ENCODE assay signal across 15 mouse cellular contexts in genomic region chr13:99358921-99359320, GRCm38 (mm10). TPM values are rescaled to one million over a fixed set of nuclear protein-coding genes. Genes with fewer than 3 reads are reported as not detected.
A peak's percentile ranks its signal among the peaks of the same experiment; 100 is the strongest.
DNase-seq lines count a peak whose midpoint lies in the region; ATAC-seq lines count a peak whose summit lies in the region.
"Had no signal": no experiment of that assay in that cellular context is flagged by ENCODE, and none has a peak within 500 bp of the region (broad histone marks: within the 10 kb centered on the region; RNA-seq: fewer than 3 reads in every experiment).

No protein-coding gene starts in this region.

- H3K4me3 ChIP-seq in forebrain, embryonic 15.5 days: no peak overlapping the region
- H3K4me3 ChIP-seq in forebrain, embryonic 12.5 days (replicated peaks): no peak overlapping the region
- H3K4me3 ChIP-seq in neural tube, embryonic 12.5 days: no peak overlapping the region
- H3K4me3 ChIP-seq in hindbrain, embryonic 13.5 days: no peak overlapping the region
- H3K4me3 ChIP-seq: embryonic facial prominence, embryonic 13.5 days; heart, adult 2 months had no signal

- 82% methylated on average over 14 of the region's 14 CpGs for WGBS in forebrain, embryonic 15.5 days
- 86% methylated on average over 14 of the region's 14 CpGs for WGBS in forebrain, embryonic 12.5 days
- WGBS in neural tube, embryonic 12.5 days: 71% methylated on average over 14 of the region's 14 CpGs
- 71% methylated on average over 14 of the region's 14 CpGs for WGBS in hindbrain, embryonic 13.5 days

- intact Hi-C loops in gastrocnemius, postnatal 14 days (cut with DNase I; ENCODE audit: low total_unique reads): no loop called here

- no peak overlapping the region for H3K4me2 ChIP-seq in forebrain, embryonic 15.5 days (replicated peaks)
- no peak overlapping the region for H3K4me2 ChIP-seq in forebrain, embryonic 12.5 days
- H3K4me2 ChIP-seq in neural tube, embryonic 12.5 days (replicated peaks): no peak overlapping the region
- no peak overlapping the region for H3K4me2 ChIP-seq in hindbrain, embryonic 13.5 days
- H3K4me2 ChIP-seq: embryonic facial prominence, embryonic 13.5 days had no signal

- H3K4me1 ChIP-seq in forebrain, embryonic 15.5 days: peaks cover under 1% of the 10 kb centered on the region
- no peaks in the 10 kb centered on the region for H3K4me1 ChIP-seq in forebrain, embryonic 12.5 days
- peaks cover 4% of the 10 kb centered on the region; the same call in 1 of the 2 replicates for H3K4me1 ChIP-seq in neural tube, embryonic 12.5 days
- peaks cover 12% of the 10 kb centered on the region for H3K4me1 ChIP-seq in hindbrain, embryonic 13.5 days (replicated peaks)

- peak; percentile 51; the same call in 1 of the 2 replicates for ATAC-seq in forebrain, embryonic 15.5 days (replicated peaks)
- ATAC-seq in forebrain, embryonic 12.5 days (ENCODE audit: low FRiP score): no peak
- ATAC-seq in neural tube, embryonic 12.5 days (ENCODE audit: low FRiP score, low read depth): peak; percentile 37; the same call in 1 of the 2 replicates
- ATAC-seq in hindbrain, embryonic 13.5 days (ENCODE audit: low FRiP score): peak; percentile 67; the same call in 1 of the 2 replicates
- ATAC-seq in inflammation-experienced regulatory T-cells, adult 6 months: no peak
- ATAC-seq: forebrain, embryonic 16.5 days had no signal

- no peak overlapping the region for H3K27ac ChIP-seq in forebrain, embryonic 15.5 days (replicated peaks)
- no peak overlapping the region for H3K27ac ChIP-seq in forebrain, embryonic 12.5 days
- no peak overlapping the region for H3K27ac ChIP-seq in neural tube, embryonic 12.5 days
- no peak overlapping the region for H3K27ac ChIP-seq in hindbrain, embryonic 13.5 days
- H3K27ac ChIP-seq: embryonic facial prominence, embryonic 13.5 days; heart, adult 2 months had no signal

- H3K27me3 ChIP-seq in forebrain, embryonic 15.5 days: no peaks in the 10 kb centered on the region
- H3K27me3 ChIP-seq in forebrain, embryonic 12.5 days: no peaks in the 10 kb centered on the region
- H3K27me3 ChIP-seq in neural tube, embryonic 12.5 days (replicated peaks): no peaks in the 10 kb centered on the region
- H3K27me3 ChIP-seq in hindbrain, embryonic 13.5 days: no peaks in the 10 kb centered on the region
- H3K27me3 ChIP-seq: embryonic facial prominence, embryonic 13.5 days had no signal

- DNase-seq in neural tube, embryonic 10.5 days (ENCODE audit: extremely low spot score, low spot score): no peak
- DNase-seq in gastrocnemius, postnatal 14 days: no peak
- DNase-seq in adrenal gland, adult 18-20 months (ENCODE audit: low spot score in 2 of 2): no peak
- DNase-seq: heart, adult 2 months; heart, postnatal 4 days; kidney, postnatal 25 days; liver; thymus, adult 18-20 months had no signal

- no peaks in the 10 kb centered on the region for H3K9me3 ChIP-seq in forebrain, embryonic 15.5 days
- H3K9me3 ChIP-seq in forebrain, embryonic 12.5 days: no peaks in the 10 kb centered on the region
- no peaks in the 10 kb centered on the region for H3K9me3 ChIP-seq in neural tube, embryonic 12.5 days
- H3K9me3 ChIP-seq in hindbrain, embryonic 13.5 days: no peaks in the 10 kb centered on the region
- H3K9me3 ChIP-seq: embryonic facial prominence, embryonic 13.5 days had no signal

- no peaks in the 10 kb centered on the region for H3K36me3 ChIP-seq in forebrain, embryonic 15.5 days
- peaks cover 6% of the 10 kb centered on the region for H3K36me3 ChIP-seq in forebrain, embryonic 12.5 days (replicated peaks)
- peaks cover 5% of the 10 kb centered on the region; the same call in 1 of the 2 replicates for H3K36me3 ChIP-seq in neural tube, embryonic 12.5 days
- no peaks in the 10 kb centered on the region for H3K36me3 ChIP-seq in hindbrain, embryonic 13.5 days

- no peak overlapping the region for H3K9ac ChIP-seq in forebrain, embryonic 15.5 days (replicated peaks)
- no peak overlapping the region for H3K9ac ChIP-seq in forebrain, embryonic 12.5 days
- H3K9ac ChIP-seq in neural tube, embryonic 12.5 days: no peak overlapping the region
- no peak overlapping the region for H3K9ac ChIP-seq in hindbrain, embryonic 13.5 days
- H3K9ac ChIP-seq: embryonic facial prominence, embryonic 13.5 days had no signal

RNA-seq across cellular contexts. Expression of gene Mrps27, which starts 14.3 kb away (rescaled TPM):
- 39.8 and 46.6 TPM in 2 replicates for polyA plus RNA-seq in forebrain, embryonic 15.5 days (2015; fragmentation: Nextera tagmentation; extraction: Ambion mirVana)
- 49.9 and 52.6 TPM in 2 replicates for polyA plus RNA-seq in forebrain, embryonic 12.5 days (2016; fragmentation: Nextera tagmentation; extraction: Ambion mirVana)
- polyA plus RNA-seq in neural tube, embryonic 12.5 days (2016; fragmentation: Nextera tagmentation; extraction: Ambion mirVana): 45.9 and 49.4 TPM in 2 replicates
- 35.7 and 41.1 TPM in 2 replicates for polyA plus RNA-seq in hindbrain, embryonic 13.5 days (2015; fragmentation: Nextera tagmentation; extraction: Ambion mirVana)
- total RNA-seq in gastrocnemius, postnatal 14 days (2021): 10 to 100 TPM; 26.4 to 29.3 TPM
- 10 to 100 TPM; 39.8 to 40.9 TPM for total RNA-seq in adrenal gland, adult 18-20 months (2021)
- polyA plus RNA-seq in inflammation-experienced regulatory T-cells, adult 6 months (2017; shearing (Covaris generic)): 10 to 100 TPM; 18.6 to 40.0 (median 25.5) TPM

RNA-seq across cellular contexts. Expression of gene Ptcd2, which starts 14.4 kb away (rescaled TPM):
- polyA plus RNA-seq in forebrain, embryonic 15.5 days (2015; fragmentation: Nextera tagmentation; extraction: Ambion mirVana): 51.3 and 56.3 TPM in 2 replicates
- 47.6 and 48.0 TPM in 2 replicates for polyA plus RNA-seq in forebrain, embryonic 12.5 days (2016; fragmentation: Nextera tagmentation; extraction: Ambion mirVana)
- 45.3 and 47.3 TPM in 2 replicates for polyA plus RNA-seq in neural tube, embryonic 12.5 days (2016; fragmentation: Nextera tagmentation; extraction: Ambion mirVana)
- 52.0 and 53.5 TPM in 2 replicates for polyA plus RNA-seq in hindbrain, embryonic 13.5 days (2015; fragmentation: Nextera tagmentation; extraction: Ambion mirVana)
- total RNA-seq in gastrocnemius, postnatal 14 days (2021): 10 to 100 TPM; 22.8 to 25.0 TPM
- total RNA-seq in adrenal gland, adult 18-20 months (2021): 10 to 100 TPM; 30.1 to 31.5 TPM
- 10 to 100 TPM; 52.3 to 62.0 (median 56.7) TPM for polyA plus RNA-seq in inflammation-experienced regulatory T-cells, adult 6 months (2017; shearing (Covaris generic))

Comparison
In these comparisons a context has a peak if more than half of its experiments do, and no peak if none do; other contexts are left out.
1. ATAC-seq: peak in forebrain, embryonic 15.5 days (single experiment), neural tube, embryonic 12.5 days (single experiment) and hindbrain, embryonic 13.5 days (single experiment); none in forebrain, embryonic 12.5 days (single experiment) and inflammation-experienced regulatory T-cells, adult 6 months (single experiment).